Mouse (Mus musculus) forebrain, embryonic 15.5 days (tissue): ENCODE results near the gene Per2. TPM values are rescaled to one million over a fixed set of nuclear protein-coding genes. Genes with fewer than 3 reads are reported as not detected.

Source experiments
- ATAC-seq: fragments of 200-750 bp; cut with Nextera tagmentation; replicated peaks from 2 replicates; pipeline ENCODE4 v1.8.0; 2017; ENCODE audit warnings: mild to moderate bottlenecking, moderate TSS enrichment, moderate library complexity
- H3K27ac ChIP-seq: fragments of 300-500 bp; sonication (generic); replicated peaks from 2 replicates; pipeline ENCODE4 v1.5.1; 2015; ENCODE audit warnings: mild to moderate bottlenecking, inconsistent platforms
- H3K27me3 ChIP-seq: fragments of 300-500 bp; sonication (generic); 2 replicates; pipeline ENCODE4 v1.6.1; 2015; ENCODE audit warnings: inconsistent platforms
- H3K36me3 ChIP-seq: fragments of 300-500 bp; sonication (generic); 2 replicates; pipeline ENCODE4 v1.6.1; 2015; ENCODE audit warnings: mild to moderate bottlenecking, inconsistent platforms
- H3K4me1 ChIP-seq: fragments of 300-500 bp; sonication (generic); 2 replicates; pipeline ENCODE4 v1.6.1; 2015; ENCODE audit warnings: inconsistent platforms
- H3K4me2 ChIP-seq: fragments of 300-500 bp; sonication (generic); replicated peaks from 2 replicates; pipeline ENCODE4 v1.6.1; 2015; ENCODE audit warnings: mild to moderate bottlenecking, inconsistent platforms
- H3K4me3 ChIP-seq: fragments of 300-500 bp; sonication (generic); 2 replicates; pipeline ENCODE4 v1.5.1; 2015; ENCODE audit warnings: mild to moderate bottlenecking, inconsistent platforms
- H3K9ac ChIP-seq: fragments of 300-500 bp; sonication (generic); replicated peaks from 2 replicates; pipeline ENCODE4 v1.6.1; 2015; ENCODE audit warnings: mild to moderate bottlenecking, inconsistent platforms
- H3K9me3 ChIP-seq: fragments of 300-500 bp; sonication (generic); 2 replicates; pipeline ENCODE4 v1.6.1; 2016; ENCODE audit warnings: inconsistent platforms
- WGBS: fragments of 180-500 bp; shearing (Covaris S2); methylation state at CpG from one replicate; pipeline ENCODE4 v1.1.7; 2015; ENCODE audit warnings: mixed read lengths; 5-methylcytosine and 5-hydroxymethylcytosine counted together
- polyA plus RNA-seq: library from polyadenylated mRNA; unstranded; fragments of >200 nt; fragmentation: Nextera tagmentation; extraction: Ambion mirVana; gene quantifications from 2 replicates; pipeline ENCODE4 v1.2.1, GENCODE M21; 2015

Per2 gene
- polyA plus RNA-seq, 1 experiment from 2014 or later = 4.5 TPM

GRCm38 (mm10) chr1:91442350-91442990 is 16.7 kb downstream of the Per2 start:
- H3K27me3 ChIP-seq = no peaks in the 10 kb centered on the region
- H3K36me3 ChIP-seq = peaks cover 37% of the 10 kb centered on the region
- H3K9ac ChIP-seq = no peak overlapping the region
- H3K4me1 ChIP-seq = no peaks in the 10 kb centered on the region
- H3K4me3 ChIP-seq = no peak overlapping the region
- H3K27ac ChIP-seq = no peak overlapping the region
- WGBS = 68% methylated on average over 7 of the region's 7 CpGs
- H3K9me3 ChIP-seq = no peaks in the 10 kb centered on the region
- no peak overlapping the region for H3K4me2 ChIP-seq
- no peak for ATAC-seq

GRCm38 (mm10) chr1:91441855-91442254 is 17.3 kb downstream of the Per2 start:
- peaks cover 34% of the 10 kb centered on the region for H3K36me3 ChIP-seq
- no peaks in the 10 kb centered on the region for H3K4me1 ChIP-seq
- H3K27ac ChIP-seq = no peak overlapping the region
- H3K4me2 ChIP-seq = no peak overlapping the region
- no peak overlapping the region for H3K4me3 ChIP-seq
- WGBS = 89% methylated on average over 3 of the region's 3 CpGs
- H3K9me3 ChIP-seq = no peaks in the 10 kb centered on the region
- H3K9ac ChIP-seq = no peak overlapping the region
- no peaks in the 10 kb centered on the region for H3K27me3 ChIP-seq
- no peak for ATAC-seq

GRCm38 (mm10) chr1:91439776-91440175 is 19.3 kb downstream of the Per2 start:
- Histone ChIP-seq H3K27me3 (no peaks in the 10 kb centered on the region), H3K9me3 (no peaks in the 10 kb centered on the region), H3K4me3 (no peak overlapping the region), H3K36me3 (peaks cover 25% of the 10 kb centered on the region), H3K9ac (no peak overlapping the region), H3K4me2 (no peak overlapping the region), H3K4me1 (peaks cover 12% of the 10 kb centered on the region), H3K27ac (no peak overlapping the region)
- WGBS = 93% methylated on average over 8 of the region's 8 CpGs
- no peak for ATAC-seq

- Histone ChIP-seq H3K9ac (no peak overlapping the region), H3K4me3 (no peak overlapping the region), H3K27ac (no peak overlapping the region), H3K27me3 (no peaks in the 10 kb centered on the region), H3K4me1 (peaks cover 12% of the 10 kb centered on the region), H3K9me3 (no peaks in the 10 kb centered on the region), H3K4me2 (no peak overlapping the region), H3K36me3 (peaks cover 19% of the 10 kb centered on the region)
- ATAC-seq = no peak
- 91% methylated on average over 7 of the region's 7 CpGs for WGBS
These were observed 21.6 kb downstream of the Per2 start for GRCm38 (mm10) chr1:91437573-91437972.

GRCm38 (mm10) chr1:91437083-91437400 is 22.1 kb downstream of the Per2 start:
- Histone ChIP-seq H3K27ac (no peak overlapping the region), H3K27me3 (no peaks in the 10 kb centered on the region), H3K9me3 (no peaks in the 10 kb centered on the region), H3K4me1 (peaks cover 12% of the 10 kb centered on the region), H3K4me3 (no peak overlapping the region), H3K4me2 (no peak overlapping the region), H3K36me3 (peaks cover 22% of the 10 kb centered on the region), H3K9ac (no peak overlapping the region)
- no peak for ATAC-seq
- 90% methylated on average over 3 of the region's 3 CpGs for WGBS

- WGBS = 60% methylated on average over 6 of the region's 6 CpGs
- Histone ChIP-seq H3K27me3 (no peaks in the 10 kb centered on the region), H3K9ac (no peak overlapping the region), H3K36me3 (peaks cover 25% of the 10 kb centered on the region), H3K9me3 (no peaks in the 10 kb centered on the region), H3K4me1 (peaks cover 12% of the 10 kb centered on the region), H3K27ac (no peak overlapping the region), H3K4me3 (no peak overlapping the region), H3K4me2 (no peak overlapping the region)
- no peak; the same call in 1 of the 2 replicates for ATAC-seq
These were observed 22.6 kb downstream of the Per2 start for GRCm38 (mm10) chr1:91436380-91437082.

GRCm38 (mm10) chr1:91435606-91436130 is 23.5 kb downstream of the Per2 start:
- Histone ChIP-seq H3K36me3 (peaks cover 23% of the 10 kb centered on the region; the same call in 1 of the 2 replicates), H3K4me3 (no peak overlapping the region), H3K27me3 (no peaks in the 10 kb centered on the region), H3K9me3 (no peaks in the 10 kb centered on the region), H3K9ac (no peak overlapping the region), H3K4me1 (peaks cover 12% of the 10 kb centered on the region), H3K4me2 (no peak overlapping the region), H3K27ac (no peak overlapping the region)
- ATAC-seq = no peak
- 79% methylated on average over 13 of the region's 13 CpGs for WGBS

GRCm38 (mm10) chr1:91434905-91435304 is 24.2 kb downstream of the Per2 start:
- H3K4me2 ChIP-seq = no peak overlapping the region
- WGBS = 94% methylated on average over 8 of the region's 8 CpGs
- H3K4me1 ChIP-seq = peaks cover 12% of the 10 kb centered on the region
- no peak overlapping the region for H3K9ac ChIP-seq
- H3K27me3 ChIP-seq = no peaks in the 10 kb centered on the region
- no peak for ATAC-seq
- no peak overlapping the region for H3K4me3 ChIP-seq
- peaks cover 23% of the 10 kb centered on the region; the same call in 1 of the 2 replicates for H3K36me3 ChIP-seq
- H3K9me3 ChIP-seq = no peaks in the 10 kb centered on the region
- H3K27ac ChIP-seq = no peak overlapping the region

- WGBS = 90% methylated on average over 7 of the region's 7 CpGs
- Histone ChIP-seq H3K27me3 (no peaks in the 10 kb centered on the region), H3K36me3 (peaks cover 27% of the 10 kb centered on the region; the same call in 1 of the 2 replicates), H3K4me3 (no peak overlapping the region), H3K9ac (no peak overlapping the region), H3K9me3 (no peaks in the 10 kb centered on the region), H3K27ac (no peak overlapping the region), H3K4me1 (0 out of 2 replicates have a peak, but pooled peaks cover 4% of the 10 kb centered on the region), H3K4me2 (no peak overlapping the region)
- ATAC-seq = no peak
These were observed 28.4 kb downstream of the Per2 start for GRCm38 (mm10) chr1:91430761-91431160.

GRCm38 (mm10) chr1:91429212-91429611 is 29.9 kb downstream of the Per2 start:
- no peak overlapping the region for H3K9ac ChIP-seq
- no peak overlapping the region for H3K4me2 ChIP-seq
- no peak overlapping the region for H3K27ac ChIP-seq
- H3K27me3 ChIP-seq = no peaks in the 10 kb centered on the region
- peaks cover 24% of the 10 kb centered on the region; the same call in 1 of the 2 replicates for H3K36me3 ChIP-seq
- no peaks in the 10 kb centered on the region for H3K9me3 ChIP-seq
- H3K4me3 ChIP-seq = no peak overlapping the region
- no peaks in the 10 kb centered on the region for H3K4me1 ChIP-seq
- WGBS = 94% methylated on average over 10 of the region's 10 CpGs
- no peak for ATAC-seq

- no peaks in the 10 kb centered on the region for H3K27me3 ChIP-seq
- H3K27ac ChIP-seq = no peak overlapping the region
- H3K4me3 ChIP-seq = no peak overlapping the region
- peaks cover 24% of the 10 kb centered on the region; the same call in 1 of the 2 replicates for H3K36me3 ChIP-seq
- H3K4me2 ChIP-seq = no peak overlapping the region
- 38% methylated on average over 4 of the region's 4 CpGs for WGBS
- peak; percentile 71 for ATAC-seq
- no peak overlapping the region for H3K9ac ChIP-seq
- H3K9me3 ChIP-seq = no peaks in the 10 kb centered on the region
- no peaks in the 10 kb centered on the region for H3K4me1 ChIP-seq
These were observed 30.5 kb downstream of the Per2 start for GRCm38 (mm10) chr1:91428614-91429013.

GRCm38 (mm10) chr1:91426397-91426796 is 32.7 kb downstream of the Per2 start:
- H3K27me3 ChIP-seq = no peaks in the 10 kb centered on the region
- no peaks in the 10 kb centered on the region for H3K4me1 ChIP-seq
- 85% methylated on average over 9 of the region's 9 CpGs for WGBS
- no peak for ATAC-seq
- no peaks in the 10 kb centered on the region for H3K9me3 ChIP-seq
- no peak overlapping the region for H3K4me2 ChIP-seq
- no peak overlapping the region for H3K4me3 ChIP-seq
- no peak overlapping the region for H3K27ac ChIP-seq
- peaks cover 18% of the 10 kb centered on the region; the same call in 1 of the 2 replicates for H3K36me3 ChIP-seq
- H3K9ac ChIP-seq = no peak overlapping the region
